Mouse (Mus musculus) forebrain, embryonic 11.5 days (tissue): ENCODE data around the gene Ptpn14. TPM values are rescaled to one million over a fixed set of nuclear protein-coding genes. Genes with fewer than 3 reads are reported as not detected.

Experiments used
- ATAC-seq: fragments of 200-750 bp; cut with Nextera tagmentation; replicated peaks from 2 replicates; pipeline ENCODE4 v1.8.0; 2017; ENCODE audit warnings: moderate TSS enrichment; ENCODE audit not compliant: low FRiP score
- DNase-seq: peaks from one replicate; pipeline ENCODE4 v3.0.0-alpha.2; 2017; ENCODE audit warnings: low spot score
- H3K27ac ChIP-seq: fragments of 300-500 bp; sonication (generic); 2 replicates; pipeline ENCODE4 v1.5.1; 2014; ENCODE audit warnings: low read depth, low read length
- H3K27me3 ChIP-seq: fragments of 300-500 bp; sonication (generic); 2 replicates; pipeline ENCODE4 v1.6.1; 2014; ENCODE audit warnings: mild to moderate bottlenecking, low read length, mixed read lengths; ENCODE audit not compliant: control insufficient read depth, insufficient read depth
- H3K36me3 ChIP-seq: fragments of 300-500 bp; sonication (generic); 2 replicates; pipeline ENCODE4 v1.6.1; 2014; ENCODE audit warnings: mild to moderate bottlenecking, low read length, moderate library complexity, mixed read lengths; ENCODE audit not compliant: control insufficient read depth, insufficient read depth
- H3K4me1 ChIP-seq: fragments of 300-500 bp; sonication (generic); replicated peaks from 2 replicates; pipeline ENCODE4 v1.6.1; 2014; ENCODE audit warnings: low read length, mixed read lengths; ENCODE audit not compliant: control insufficient read depth, insufficient read depth
- H3K4me2 ChIP-seq: fragments of 300-500 bp; sonication (generic); 2 replicates; pipeline ENCODE4 v1.6.1; 2014; ENCODE audit warnings: low read depth, mild to moderate bottlenecking, low read length, moderate library complexity, mixed read lengths; ENCODE audit not compliant: severe bottlenecking
- H3K4me3 ChIP-seq: fragments of 300-500 bp; sonication (generic); 2 replicates; pipeline ENCODE4 v1.5.1; 2014; ENCODE audit warnings: low read depth, low read length
- H3K9ac ChIP-seq: fragments of 300-500 bp; sonication (generic); 2 replicates; pipeline ENCODE4 v1.6.1; 2014; ENCODE audit warnings: low read length
- H3K9me3 ChIP-seq: fragments of 300-500 bp; sonication (generic); 2 replicates; pipeline ENCODE4 v1.6.1; 2016; ENCODE audit warnings: low read length, mixed read lengths; ENCODE audit not compliant: control insufficient read depth
- WGBS: fragments of 180-500 bp; shearing (Covaris S2); extraction: QIAGEN DNeasy Blood & Tissue Kit; methylation state at CpG from one replicate; pipeline ENCODE4 v1.1.7; 2014; 5-methylcytosine and 5-hydroxymethylcytosine counted together
- polyA plus RNA-seq: library from polyadenylated mRNA; unstranded; fragments of >200 nt; fragmentation: Nextera tagmentation; extraction: Ambion mirVana; gene quantifications from 2 replicates; pipeline ENCODE4 v1.2.1, GENCODE M21; 2014

Gene Ptpn14
- 4.5 and 5.1 TPM in 2 replicates for polyA plus RNA-seq

GRCm38 (mm10) chr1:189727884-189728783 is at the start of gene Ptpn14:
Gene Ptpn14, plus strand, starts transcription at chr1:189728268.
- Histone ChIP-seq H3K9me3 (no peaks in the 10 kb centered on the region), H3K4me2 (peak within 1 kb of the TSS; percentile 92), H3K27ac (no peak within 1 kb of the TSS; the same call in 1 of the 2 replicates), H3K4me3 (peak within 1 kb of the TSS; percentile 63), H3K27me3 (peaks cover 8% of the 10 kb centered on the region), H3K9ac (peak within 1 kb of the TSS; percentile 68), H3K36me3 (no peaks in the 10 kb centered on the region), H3K4me1 (peaks cover 7% of the 10 kb centered on the region)
- ATAC-seq (peak; percentile 91), DNase-seq (peak; percentile 89)
- WGBS: under 1% methylated on average over 76 of the region's 98 CpGs

GRCm38 (mm10) chr1:189679555-189679954 is 48.5 kb upstream of the Ptpn14 start:
- no peaks in the 10 kb centered on the region for H3K9me3 ChIP-seq
- ATAC-seq (no peak), DNase-seq (no peak)
- no peaks in the 10 kb centered on the region for H3K27me3 ChIP-seq
- H3K4me1 ChIP-seq: no peaks in the 10 kb centered on the region
- no peak overlapping the region for H3K27ac ChIP-seq
- H3K4me2 ChIP-seq: no peak overlapping the region
- H3K4me3 ChIP-seq: no peak overlapping the region
- no peak overlapping the region for H3K9ac ChIP-seq
- peaks cover 16% of the 10 kb centered on the region; the same call in 1 of the 2 replicates for H3K36me3 ChIP-seq
- WGBS: 95% methylated on average over 3 of the region's 3 CpGs

GRCm38 (mm10) chr1:189684786-189685415 is 43.2 kb upstream of the Ptpn14 start:
- peaks cover 13% of the 10 kb centered on the region; the same call in 1 of the 2 replicates for H3K36me3 ChIP-seq
- DNase-seq (no peak), ATAC-seq (no peak)
- peaks cover 3% of the 10 kb centered on the region; the same call in 1 of the 2 replicates for H3K4me1 ChIP-seq
- no peaks in the 10 kb centered on the region for H3K9me3 ChIP-seq
- H3K4me3 ChIP-seq: no peak overlapping the region
- no peak overlapping the region for H3K27ac ChIP-seq
- no peak overlapping the region for H3K4me2 ChIP-seq
- no peaks in the 10 kb centered on the region for H3K27me3 ChIP-seq
- WGBS: 91% methylated on average over 9 of the region's 9 CpGs
- no peak overlapping the region for H3K9ac ChIP-seq

DNA sequence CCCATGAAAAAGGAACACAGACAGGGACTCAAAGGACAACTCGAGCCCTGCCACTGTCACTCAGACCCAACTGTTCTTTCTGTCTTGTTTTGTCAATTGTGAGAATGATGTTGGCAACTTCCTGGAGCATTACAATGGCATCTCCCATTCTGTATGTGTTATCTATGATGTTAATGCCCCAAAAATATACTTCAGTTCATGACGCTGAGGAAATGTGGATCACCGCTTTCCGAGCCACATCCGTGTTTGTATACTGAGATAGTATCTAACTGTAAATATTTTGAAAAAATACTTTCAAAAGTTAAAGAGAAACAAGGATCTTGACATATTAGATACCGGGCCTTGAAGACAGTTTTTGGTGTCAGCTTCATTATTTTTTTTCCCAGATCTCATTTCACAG is 42.0 kb upstream of the Ptpn14 start:
- H3K27me3 ChIP-seq: no peaks in the 10 kb centered on the region
- H3K27ac ChIP-seq: no peak overlapping the region
- H3K36me3 ChIP-seq: peaks cover 11% of the 10 kb centered on the region; the same call in 1 of the 2 replicates
- H3K9me3 ChIP-seq: no peaks in the 10 kb centered on the region
- no peak for DNase-seq
- H3K4me2 ChIP-seq: peak overlapping the region; percentile 11; the same call in 1 of the 2 replicates
- peaks cover 6% of the 10 kb centered on the region; the same call in 1 of the 2 replicates for H3K4me1 ChIP-seq
- 93% methylated on average over 6 of the region's 6 CpGs for WGBS
- peak overlapping the region; percentile 88 for H3K4me3 ChIP-seq
- ATAC-seq: no peak
- H3K9ac ChIP-seq: no peak overlapping the region

DNA sequence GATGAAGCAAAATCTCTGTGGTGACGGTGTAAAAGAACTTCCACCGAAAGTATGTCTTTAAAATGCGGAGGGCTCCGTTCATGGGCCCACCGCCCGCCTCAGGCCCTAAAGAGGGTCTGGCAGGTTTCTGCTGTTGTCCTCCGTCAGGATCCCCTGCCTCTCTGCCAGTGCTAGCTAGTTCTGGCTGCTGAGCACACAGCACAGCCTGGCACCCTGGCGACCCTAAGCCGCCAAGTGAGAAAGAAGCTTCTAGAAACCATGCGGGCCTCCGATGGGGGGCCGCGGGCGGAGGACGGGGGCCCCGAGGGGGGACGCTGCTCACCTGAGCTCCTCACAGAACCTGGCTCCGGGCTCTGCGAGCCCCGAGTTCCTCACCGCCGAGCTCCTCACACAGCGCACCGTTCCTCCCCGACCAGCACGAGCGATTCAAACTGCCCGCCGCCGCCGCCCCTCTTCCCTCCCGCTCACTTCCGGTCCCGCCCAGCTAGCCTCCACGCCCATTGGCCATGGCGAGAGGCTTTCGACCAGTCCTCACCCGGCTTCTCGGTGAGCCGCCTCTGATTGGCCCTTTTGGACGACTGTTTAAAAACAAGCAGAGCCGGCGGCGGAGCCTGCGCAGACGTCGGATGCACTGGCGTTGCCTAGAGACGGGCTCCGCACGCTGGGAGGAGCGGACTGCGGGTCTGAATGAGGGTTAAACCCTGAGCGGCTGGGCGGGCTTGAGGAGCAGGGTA is 40.2 kb upstream of the Ptpn14 start, which contains the start of gene Cenpf:
Cenpf (minus strand) TSS at position 433 of the 734 bp plus-strand sequence.
- Histone ChIP-seq H3K27me3 (no peaks in the 10 kb centered on the region), H3K4me1 (peaks cover 9% of the 10 kb centered on the region; the same call in 1 of the 2 replicates), H3K9ac (peak within 1 kb of the TSS; percentile 90), H3K9me3 (no peaks in the 10 kb centered on the region), H3K4me3 (peak within 1 kb of the TSS; percentile 88), H3K36me3 (peaks cover 5% of the 10 kb centered on the region; the same call in 1 of the 2 replicates), H3K27ac (peak within 1 kb of the TSS; percentile 70), H3K4me2 (peak within 1 kb of the TSS; percentile 88)
- under 1% methylated on average over 46 of the region's 55 CpGs for WGBS
- ATAC-seq: peak; percentile 100
- DNase-seq: peak; percentile 99

- Histone ChIP-seq H3K4me1 (peaks cover 9% of the 10 kb centered on the region; the same call in 1 of the 2 replicates), H3K9me3 (no peaks in the 10 kb centered on the region), H3K9ac (peak overlapping the region; percentile 55), H3K36me3 (peaks cover 5% of the 10 kb centered on the region; the same call in 1 of the 2 replicates), H3K4me3 (peak overlapping the region; percentile 88), H3K4me2 (peak overlapping the region; percentile 56), H3K27ac (peak overlapping the region; percentile 68; the same call in 1 of the 2 replicates), H3K27me3 (no peaks in the 10 kb centered on the region)
- 1% methylated on average over 15 of the region's 15 CpGs for WGBS
- ATAC-seq: peak; percentile 63; the same call in 1 of the 2 replicates
- no peak for DNase-seq
Measured at GRCm38 (mm10) chr1:189688388-189688750, 39.7 kb upstream of the Ptpn14 start.

- peak overlapping the region; percentile 55 for H3K9ac ChIP-seq
- H3K9me3 ChIP-seq: no peaks in the 10 kb centered on the region
- no peak for ATAC-seq
- peak overlapping the region; percentile 56 for H3K4me2 ChIP-seq
- no peaks in the 10 kb centered on the region for H3K27me3 ChIP-seq
- 20% methylated on average over 4 of the region's 4 CpGs for WGBS
- H3K36me3 ChIP-seq: no peaks in the 10 kb centered on the region; the same call in 1 of the 2 replicates
- H3K27ac ChIP-seq: peak overlapping the region; percentile 68; the same call in 1 of the 2 replicates
- H3K4me3 ChIP-seq: peak overlapping the region; percentile 88
- no peak for DNase-seq
- peaks cover 9% of the 10 kb centered on the region; the same call in 1 of the 2 replicates for H3K4me1 ChIP-seq
Measured at GRCm38 (mm10) chr1:189689050-189689833, 38.8 kb upstream of the Ptpn14 start.
